Mouse (Mus musculus) forebrain, embryonic 12.5 days (tissue): ENCODE results near the gene Gm45521. TPM values are rescaled to one million over a fixed set of nuclear protein-coding genes. Genes with fewer than 3 reads are reported as not detected.

Experiments used
- ATAC-seq: fragments of 200-750 bp; cut with Nextera tagmentation; 2 replicates; pipeline ENCODE4 v1.8.0; 2017; ENCODE audit warnings: moderate TSS enrichment; ENCODE audit not compliant: low FRiP score
- H3K27ac ChIP-seq: fragments of 300-500 bp; sonication (generic); 2 replicates; pipeline ENCODE4 v1.5.1; 2016; ENCODE audit warnings: mild to moderate bottlenecking
- H3K27me3 ChIP-seq: fragments of 300-500 bp; sonication (generic); 2 replicates; pipeline ENCODE4 v1.6.1; 2016; ENCODE audit warnings: mild to moderate bottlenecking
- H3K36me3 ChIP-seq: fragments of 300-500 bp; sonication (generic); replicated peaks from 2 replicates; pipeline ENCODE4 v1.6.1; 2016; ENCODE audit warnings: mild to moderate bottlenecking
- H3K4me1 ChIP-seq: fragments of 300-500 bp; sonication (generic); 2 replicates; pipeline ENCODE4 v1.6.1; 2016
- H3K4me2 ChIP-seq: fragments of 300-500 bp; sonication (generic); 2 replicates; pipeline ENCODE4 v1.6.1; 2016; ENCODE audit warnings: mild to moderate bottlenecking, moderate library complexity
- H3K4me3 ChIP-seq: fragments of 300-500 bp; sonication (generic); replicated peaks from 2 replicates; pipeline ENCODE4 v1.5.1; 2016; ENCODE audit warnings: mild to moderate bottlenecking
- H3K9ac ChIP-seq: fragments of 300-500 bp; sonication (generic); 2 replicates; pipeline ENCODE4 v1.6.1; 2016; ENCODE audit warnings: mild to moderate bottlenecking
- H3K9me3 ChIP-seq: fragments of 300-500 bp; sonication (generic); 2 replicates; pipeline ENCODE4 v1.6.1; 2016
- WGBS: fragments of 180-500 bp; shearing (Covaris S2); methylation state at CpG from one replicate; pipeline ENCODE4 v1.1.7; 2016; 5-methylcytosine and 5-hydroxymethylcytosine counted together
- polyA plus RNA-seq: library from polyadenylated mRNA; unstranded; fragments of >200 nt; fragmentation: Nextera tagmentation; extraction: Ambion mirVana; gene quantifications from 2 replicates; pipeline ENCODE4 v1.2.1, GENCODE M21; 2016

Gm45521 gene
- polyA plus RNA-seq, 1 experiment from 2014 or later = not detected

- H3K4me3 ChIP-seq = no peak overlapping the region
- peaks cover 8% of the 10 kb centered on the region; the same call in 1 of the 2 replicates for H3K4me1 ChIP-seq
- no peak overlapping the region for H3K4me2 ChIP-seq
- no peak overlapping the region for H3K9ac ChIP-seq
- no peaks in the 10 kb centered on the region for H3K36me3 ChIP-seq
- ATAC-seq = peak; percentile 37; the same call in 1 of the 2 replicates
- WGBS = 48% methylated on average over 11 of the region's 11 CpGs
- H3K9me3 ChIP-seq = no peaks in the 10 kb centered on the region
- no peaks in the 10 kb centered on the region for H3K27me3 ChIP-seq
- H3K27ac ChIP-seq = no peak overlapping the region
Observed at GRCm38 (mm10) chr14:7960616-7961015, 3.5 kb downstream of the Gm45521 start.

DNA sequence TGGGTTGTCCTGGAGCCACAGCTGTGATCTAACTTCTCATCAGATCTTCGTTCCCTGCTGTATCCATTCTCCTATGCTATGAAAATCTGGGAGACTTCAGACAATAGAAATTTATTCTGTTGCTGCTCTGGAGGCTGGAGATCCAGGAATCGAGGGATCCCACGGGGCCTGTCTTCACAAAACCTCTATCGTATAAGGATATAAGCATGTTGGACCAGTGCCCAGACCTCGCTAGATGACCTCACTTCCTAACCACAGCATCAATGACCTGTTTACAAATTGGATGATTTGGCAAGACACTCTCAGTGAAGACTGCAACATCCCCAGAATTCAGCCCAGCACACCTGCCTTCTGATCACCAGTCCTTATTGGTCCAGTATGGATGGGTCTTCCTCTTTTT, 4.6 kb downstream of the Gm45521 start:
- Histone ChIP-seq H3K9ac (no peak overlapping the region), H3K4me3 (no peak overlapping the region), H3K9me3 (no peaks in the 10 kb centered on the region), H3K27me3 (no peaks in the 10 kb centered on the region), H3K27ac (no peak overlapping the region), H3K36me3 (no peaks in the 10 kb centered on the region), H3K4me2 (no peak overlapping the region), H3K4me1 (peaks cover 8% of the 10 kb centered on the region; the same call in 1 of the 2 replicates)
- no peak for ATAC-seq
- 70% methylated on average over 5 of the region's 5 CpGs for WGBS

GRCm38 (mm10) chr14:7962626-7963025, 5.5 kb downstream of the Gm45521 start:
- Histone ChIP-seq H3K27ac (no peak overlapping the region), H3K9ac (no peak overlapping the region), H3K4me3 (no peak overlapping the region), H3K36me3 (no peaks in the 10 kb centered on the region), H3K9me3 (no peaks in the 10 kb centered on the region), H3K4me2 (no peak overlapping the region), H3K4me1 (0 out of 2 replicates have a peak, but pooled peaks cover 3% of the 10 kb centered on the region), H3K27me3 (no peaks in the 10 kb centered on the region)
- ATAC-seq = no peak
- 78% methylated on average over 2 of the region's 2 CpGs for WGBS

- Histone ChIP-seq H3K36me3 (no peaks in the 10 kb centered on the region), H3K4me2 (no peak overlapping the region), H3K9me3 (no peaks in the 10 kb centered on the region), H3K27ac (no peak overlapping the region), H3K4me3 (no peak overlapping the region), H3K9ac (no peak overlapping the region), H3K4me1 (0 out of 2 replicates have a peak, but pooled peaks cover 3% of the 10 kb centered on the region), H3K27me3 (no peaks in the 10 kb centered on the region)
- no peak for ATAC-seq
- WGBS = 69% methylated on average over 7 of the region's 7 CpGs
Observed at GRCm38 (mm10) chr14:7963160-7963559, 6.1 kb downstream of the Gm45521 start.

GRCm38 (mm10) chr14:7964219-7964889, 7.3 kb downstream of the Gm45521 start:
- 57% methylated on average over 11 of the region's 11 CpGs for WGBS
- no peak overlapping the region for H3K9ac ChIP-seq
- no peak overlapping the region for H3K27ac ChIP-seq
- H3K9me3 ChIP-seq = no peaks in the 10 kb centered on the region
- H3K4me3 ChIP-seq = no peak overlapping the region
- H3K36me3 ChIP-seq = no peaks in the 10 kb centered on the region
- no peak overlapping the region for H3K4me2 ChIP-seq
- peak; percentile 67 for ATAC-seq
- H3K27me3 ChIP-seq = no peaks in the 10 kb centered on the region
- H3K4me1 ChIP-seq = 0 out of 2 replicates have a peak, but pooled peaks cover 3% of the 10 kb centered on the region

DNA sequence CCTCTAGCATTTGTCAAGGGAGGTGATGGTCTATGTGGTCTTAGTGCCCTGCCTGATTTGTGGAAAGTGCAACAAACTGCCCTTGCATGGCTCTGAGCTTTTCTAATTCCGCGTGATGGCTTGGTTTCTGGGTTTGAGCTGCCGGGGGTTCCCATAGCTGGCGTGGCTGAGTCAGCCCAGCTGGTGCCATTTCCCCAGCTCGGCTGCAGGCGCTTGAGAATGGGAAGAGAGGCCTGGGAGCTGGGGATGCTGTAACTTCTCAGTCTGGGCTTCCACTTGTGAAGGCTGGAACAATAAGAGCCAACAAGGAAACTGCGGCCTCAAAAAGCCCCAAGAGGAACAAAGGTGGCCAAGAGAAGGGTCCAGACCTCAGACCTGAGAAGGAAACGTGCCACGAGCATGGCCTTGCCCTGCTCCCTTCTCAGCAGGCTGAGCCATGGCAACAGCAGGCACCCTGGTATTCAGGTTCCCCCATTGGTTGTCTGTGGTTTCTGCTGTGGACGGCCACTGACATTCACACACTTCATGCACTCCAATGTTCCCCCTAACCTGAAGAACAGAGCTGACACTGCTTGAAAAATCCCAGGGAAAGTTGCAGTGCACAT, 14.9 kb downstream of the Gm45521 start:
- Histone ChIP-seq H3K36me3 (no peaks in the 10 kb centered on the region), H3K9me3 (no peaks in the 10 kb centered on the region), H3K4me2 (no peak overlapping the region), H3K4me1 (no peaks in the 10 kb centered on the region), H3K4me3 (no peak overlapping the region), H3K9ac (no peak overlapping the region), H3K27ac (no peak overlapping the region), H3K27me3 (no peaks in the 10 kb centered on the region)
- 73% methylated on average over 10 of the region's 10 CpGs for WGBS
- ATAC-seq = no peak

DNA sequence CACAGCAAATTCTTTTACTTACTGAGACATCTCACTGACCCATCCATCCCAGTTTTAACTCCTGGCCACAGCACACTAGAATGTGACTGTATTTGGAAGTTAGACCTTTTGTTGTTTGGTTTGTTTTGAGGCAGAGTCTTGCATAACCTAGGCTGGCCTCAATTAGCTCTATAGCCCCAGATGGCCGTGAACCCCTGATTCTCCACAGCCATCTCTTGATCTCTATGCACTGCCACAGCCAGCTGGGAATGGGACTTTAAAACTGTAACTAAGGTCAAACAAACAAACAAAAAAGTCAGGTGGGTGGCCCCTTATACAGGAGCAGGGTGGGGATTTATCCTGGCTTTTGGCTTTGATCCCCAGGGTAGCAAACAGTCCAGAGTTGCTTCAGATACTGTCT, 17.6 kb downstream of the Gm45521 start:
- H3K9me3 ChIP-seq = no peaks in the 10 kb centered on the region
- no peaks in the 10 kb centered on the region for H3K4me1 ChIP-seq
- no peak for ATAC-seq
- WGBS = 91% methylated on average over 1 of the region's 1 CpGs
- H3K27ac ChIP-seq = no peak overlapping the region
- no peaks in the 10 kb centered on the region for H3K36me3 ChIP-seq
- H3K4me3 ChIP-seq = no peak overlapping the region
- H3K4me2 ChIP-seq = no peak overlapping the region
- H3K9ac ChIP-seq = no peak overlapping the region
- H3K27me3 ChIP-seq = no peaks in the 10 kb centered on the region

DNA sequence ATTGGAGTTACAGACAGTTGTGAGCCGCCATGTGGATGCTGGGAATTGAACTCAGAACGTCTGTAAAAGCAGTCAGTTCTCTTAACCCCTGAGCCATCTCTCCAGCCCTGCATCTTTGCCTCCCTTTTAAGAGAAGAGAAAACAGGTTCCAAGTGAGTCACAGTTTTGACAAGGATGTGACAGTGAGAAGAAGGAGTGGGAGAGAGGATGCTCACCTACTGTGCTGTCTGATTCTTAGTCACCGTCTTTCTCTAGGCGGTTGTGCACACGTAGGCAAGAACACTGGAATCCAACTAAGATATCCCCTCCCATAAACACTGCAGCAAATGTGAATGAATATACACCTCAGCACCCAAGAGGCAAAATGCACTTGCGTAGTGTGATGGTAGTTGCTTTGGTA, 18.1 kb downstream of the Gm45521 start:
- no peak overlapping the region for H3K4me2 ChIP-seq
- no peak overlapping the region for H3K9ac ChIP-seq
- ATAC-seq = no peak
- 92% methylated on average over 6 of the region's 6 CpGs for WGBS
- no peaks in the 10 kb centered on the region for H3K27me3 ChIP-seq
- no peaks in the 10 kb centered on the region for H3K9me3 ChIP-seq
- no peaks in the 10 kb centered on the region for H3K36me3 ChIP-seq
- no peaks in the 10 kb centered on the region for H3K4me1 ChIP-seq
- H3K27ac ChIP-seq = no peak overlapping the region
- H3K4me3 ChIP-seq = no peak overlapping the region

GRCm38 (mm10) chr14:7977471-7977870, 20.4 kb downstream of the Gm45521 start:
- H3K4me1 ChIP-seq = no peaks in the 10 kb centered on the region
- no peak overlapping the region for H3K27ac ChIP-seq
- WGBS = 97% methylated on average over 1 of the region's 1 CpGs
- H3K4me3 ChIP-seq = no peak overlapping the region
- H3K9ac ChIP-seq = no peak overlapping the region
- no peak overlapping the region for H3K4me2 ChIP-seq
- H3K9me3 ChIP-seq = no peaks in the 10 kb centered on the region
- H3K36me3 ChIP-seq = no peaks in the 10 kb centered on the region
- ATAC-seq = no peak
- no peaks in the 10 kb centered on the region for H3K27me3 ChIP-seq

DNA sequence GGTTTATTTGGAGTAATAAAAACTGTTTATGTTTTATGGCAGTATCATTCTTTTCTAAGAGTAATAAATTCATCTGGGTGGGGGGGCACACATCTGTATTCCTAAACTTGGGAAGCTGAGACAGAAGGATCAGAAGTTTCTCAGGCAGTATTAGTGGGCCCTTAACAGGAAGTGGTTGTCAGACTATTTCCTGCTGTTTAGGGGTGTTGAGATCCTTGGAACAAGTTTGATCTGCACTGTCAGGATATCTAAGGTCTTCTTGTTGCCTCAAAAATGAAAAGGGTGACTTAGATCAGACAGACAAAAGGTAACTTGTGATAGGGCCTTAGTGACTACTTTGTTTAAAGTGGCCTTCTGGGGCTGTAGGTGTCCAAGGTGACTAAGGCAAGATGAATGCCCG, 21.1 kb downstream of the Gm45521 start:
- no peaks in the 10 kb centered on the region for H3K9me3 ChIP-seq
- no peak for ATAC-seq
- H3K36me3 ChIP-seq = no peaks in the 10 kb centered on the region
- H3K27me3 ChIP-seq = no peaks in the 10 kb centered on the region
- 91% methylated on average over 1 of the region's 1 CpGs for WGBS
- no peaks in the 10 kb centered on the region for H3K4me1 ChIP-seq
- no peak overlapping the region for H3K4me3 ChIP-seq
- H3K27ac ChIP-seq = no peak overlapping the region
- no peak overlapping the region for H3K9ac ChIP-seq
- no peak overlapping the region for H3K4me2 ChIP-seq

DNA sequence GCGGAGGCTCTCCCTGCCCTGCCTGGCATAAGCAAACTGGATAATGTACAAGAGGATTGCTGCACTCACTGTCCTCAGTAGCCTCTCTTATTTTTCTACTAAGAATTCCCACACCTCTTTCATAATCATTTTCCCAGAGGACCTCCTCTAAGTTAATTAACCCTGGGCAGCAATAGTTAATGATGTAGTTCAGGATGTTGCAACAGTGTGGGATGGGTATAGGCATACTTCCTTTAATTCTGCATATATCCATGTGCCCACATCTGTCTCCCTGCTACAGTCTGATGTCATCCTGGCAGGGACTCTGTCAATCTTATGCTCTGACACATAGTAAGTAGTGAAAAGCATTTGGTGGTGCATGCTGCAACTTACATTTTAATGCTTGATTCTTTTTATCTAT, 24.1 kb downstream of the Gm45521 start:
- Histone ChIP-seq H3K4me2 (no peak overlapping the region), H3K27ac (no peak overlapping the region), H3K27me3 (no peaks in the 10 kb centered on the region), H3K4me1 (no peaks in the 10 kb centered on the region), H3K4me3 (no peak overlapping the region), H3K36me3 (no peaks in the 10 kb centered on the region), H3K9ac (no peak overlapping the region), H3K9me3 (no peaks in the 10 kb centered on the region)
- 95% methylated on average over 1 of the region's 1 CpGs for WGBS
- no peak for ATAC-seq

DNA sequence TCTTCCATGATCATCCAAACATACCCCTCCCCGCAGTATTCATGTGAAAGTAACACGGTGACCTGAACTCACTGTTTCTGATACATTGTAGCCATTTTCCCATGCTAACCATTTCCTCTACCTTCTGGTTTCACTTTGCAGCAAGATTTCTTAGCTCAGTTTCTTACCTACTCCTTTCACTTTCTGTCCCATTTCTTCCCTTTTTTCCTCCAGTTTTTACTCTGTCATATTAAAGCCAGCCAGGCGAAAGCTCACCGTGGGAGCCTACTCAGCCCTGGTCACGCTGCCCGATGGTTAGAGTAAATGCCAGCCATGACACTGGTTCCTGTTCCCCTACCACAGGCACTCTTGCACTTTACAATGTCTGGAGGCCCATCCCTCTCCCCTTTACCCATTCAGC, 29.8 kb downstream of the Gm45521 start:
- Histone ChIP-seq H3K27ac (no peak overlapping the region), H3K9ac (no peak overlapping the region), H3K4me2 (no peak overlapping the region), H3K36me3 (no peaks in the 10 kb centered on the region), H3K4me3 (no peak overlapping the region), H3K9me3 (no peaks in the 10 kb centered on the region), H3K4me1 (no peaks in the 10 kb centered on the region), H3K27me3 (no peaks in the 10 kb centered on the region)
- WGBS = 92% methylated on average over 6 of the region's 6 CpGs
- ATAC-seq = no peak

- no peak for ATAC-seq
- Histone ChIP-seq H3K36me3 (no peaks in the 10 kb centered on the region), H3K27me3 (0 out of 2 replicates have a peak, but pooled peaks cover under 1% of the 10 kb centered on the region), H3K9me3 (no peaks in the 10 kb centered on the region), H3K27ac (no peak overlapping the region), H3K9ac (no peak overlapping the region), H3K4me3 (no peak overlapping the region), H3K4me1 (no peaks in the 10 kb centered on the region), H3K4me2 (no peak overlapping the region)
- WGBS = 34% methylated on average over 1 of the region's 1 CpGs
Observed at GRCm38 (mm10) chr14:7989371-7989770, 32.3 kb downstream of the Gm45521 start.
